Mouse (Mus musculus) midbrain, embryonic 15.5 days (tissue): ENCODE results near the gene Klk9. TPM values are rescaled to one million over a fixed set of nuclear protein-coding genes. Genes with fewer than 3 reads are reported as not detected.

Experiments used
- ATAC-seq: fragments of 200-750 bp; cut with Nextera tagmentation; replicated peaks from 2 replicates; pipeline ENCODE4 v1.8.0; 2017; ENCODE audit warnings: moderate TSS enrichment
- H3K27ac ChIP-seq: fragments of 300-500 bp; sonication (generic); 2 replicates; pipeline ENCODE4 v1.5.1; 2015; ENCODE audit warnings: mild to moderate bottlenecking, inconsistent platforms
- H3K27me3 ChIP-seq: fragments of 300-500 bp; sonication (generic); replicated peaks from 2 replicates; pipeline ENCODE4 v1.6.1; 2015; ENCODE audit warnings: inconsistent platforms
- H3K36me3 ChIP-seq: fragments of 300-500 bp; sonication (generic); replicated peaks from 2 replicates; pipeline ENCODE4 v1.6.1; 2015; ENCODE audit warnings: inconsistent platforms
- H3K4me1 ChIP-seq: fragments of 300-500 bp; sonication (generic); 2 replicates; pipeline ENCODE4 v1.6.1; 2015; ENCODE audit warnings: inconsistent platforms
- H3K4me2 ChIP-seq: fragments of 300-500 bp; sonication (generic); 2 replicates; pipeline ENCODE4 v1.6.1; 2015; ENCODE audit warnings: inconsistent platforms, mild to moderate bottlenecking, moderate library complexity
- H3K4me3 ChIP-seq: fragments of 300-500 bp; sonication (generic); 2 replicates; pipeline ENCODE4 v1.5.1; 2015; ENCODE audit warnings: mild to moderate bottlenecking, inconsistent platforms
- H3K9ac ChIP-seq: fragments of 300-500 bp; sonication (generic); 2 replicates; pipeline ENCODE4 v1.6.1; 2015; ENCODE audit warnings: mild to moderate bottlenecking, inconsistent platforms
- H3K9me3 ChIP-seq: fragments of 300-500 bp; sonication (generic); 2 replicates; pipeline ENCODE4 v1.6.1; 2016; ENCODE audit warnings: inconsistent platforms
- WGBS: fragments of 180-500 bp; shearing (Covaris S2); methylation state at CpG from one replicate; pipeline ENCODE4 v1.1.7; 2015; ENCODE audit warnings: mixed read lengths; 5-methylcytosine and 5-hydroxymethylcytosine counted together
- polyA plus RNA-seq: library from polyadenylated mRNA; unstranded; fragments of >200 nt; fragmentation: Nextera tagmentation; extraction: Ambion mirVana; gene quantifications from 2 replicates; pipeline ENCODE4 v1.2.1, GENCODE M21; 2015

Klk9 gene
- 0.12 and 0.27 TPM in 2 replicates for polyA plus RNA-seq

GRCm38 (mm10) chr7:43791591-43791990 is at the start of gene Klk9:
Gene Klk9, plus strand, starts transcription at chr7:43791891.
- Histone ChIP-seq H3K36me3 (no peaks in the 10 kb centered on the region), H3K9ac (no peak within 1 kb of the TSS), H3K4me3 (no peak within 1 kb of the TSS), H3K9me3 (no peaks in the 10 kb centered on the region), H3K27me3 (peaks cover 13% of the 10 kb centered on the region), H3K4me2 (no peak within 1 kb of the TSS), H3K27ac (no peak within 1 kb of the TSS), H3K4me1 (peaks cover 10% of the 10 kb centered on the region)
- no peak for ATAC-seq
- WGBS: 78% methylated on average over 7 of the region's 7 CpGs

GRCm38 (mm10) chr7:43747788-43748187 is 43.9 kb upstream of the Klk9 start:
- Histone ChIP-seq H3K27ac (no peak overlapping the region), H3K4me1 (no peaks in the 10 kb centered on the region), H3K9ac (no peak overlapping the region), H3K27me3 (no peaks in the 10 kb centered on the region), H3K36me3 (no peaks in the 10 kb centered on the region), H3K4me2 (no peak overlapping the region), H3K4me3 (no peak overlapping the region), H3K9me3 (no peaks in the 10 kb centered on the region)
- WGBS: 61% methylated on average over 1 of the region's 1 CpGs
- ATAC-seq: no peak

GRCm38 (mm10) chr7:43752806-43753205 is 38.9 kb upstream of the Klk9 start:
- no peaks in the 10 kb centered on the region for H3K36me3 ChIP-seq
- no peak overlapping the region for H3K27ac ChIP-seq
- WGBS: 68% methylated on average over 2 of the region's 2 CpGs
- H3K27me3 ChIP-seq: no peaks in the 10 kb centered on the region
- H3K4me2 ChIP-seq: no peak overlapping the region
- H3K4me1 ChIP-seq: no peaks in the 10 kb centered on the region
- no peak overlapping the region for H3K4me3 ChIP-seq
- ATAC-seq: no peak
- no peak overlapping the region for H3K9ac ChIP-seq
- H3K9me3 ChIP-seq: no peaks in the 10 kb centered on the region

- Histone ChIP-seq H3K9me3 (no peaks in the 10 kb centered on the region), H3K27ac (no peak overlapping the region), H3K27me3 (no peaks in the 10 kb centered on the region), H3K4me3 (no peak overlapping the region), H3K9ac (no peak overlapping the region), H3K36me3 (no peaks in the 10 kb centered on the region), H3K4me2 (no peak overlapping the region), H3K4me1 (no peaks in the 10 kb centered on the region; the same call in 1 of the 2 replicates)
- ATAC-seq: peak; percentile 66
- WGBS: 22% methylated on average over 8 of the region's 8 CpGs
Measured at GRCm38 (mm10) chr7:43766484-43766883, 25.2 kb upstream of the Klk9 start.

GRCm38 (mm10) chr7:43768597-43768996 is 23.1 kb upstream of the Klk9 start, which contains the start of gene Klk12:
Gene Klk12, plus strand, starts transcription at chr7:43768897.
- H3K4me3 ChIP-seq: no peak within 1 kb of the TSS
- no peaks in the 10 kb centered on the region for H3K9me3 ChIP-seq
- H3K9ac ChIP-seq: no peak within 1 kb of the TSS
- no peak within 1 kb of the TSS for H3K27ac ChIP-seq
- no peaks in the 10 kb centered on the region for H3K36me3 ChIP-seq
- H3K4me2 ChIP-seq: no peak within 1 kb of the TSS
- 74% methylated on average over 4 of the region's 4 CpGs for WGBS
- no peaks in the 10 kb centered on the region; the same call in 1 of the 2 replicates for H3K4me1 ChIP-seq
- no peaks in the 10 kb centered on the region for H3K27me3 ChIP-seq
- ATAC-seq: no peak

- no peak for ATAC-seq
- H3K9ac ChIP-seq: no peak overlapping the region
- no peaks in the 10 kb centered on the region; the same call in 1 of the 2 replicates for H3K4me1 ChIP-seq
- no peak overlapping the region for H3K27ac ChIP-seq
- H3K9me3 ChIP-seq: no peaks in the 10 kb centered on the region
- no peaks in the 10 kb centered on the region for H3K27me3 ChIP-seq
- no peaks in the 10 kb centered on the region for H3K36me3 ChIP-seq
- WGBS: 93% methylated on average over 8 of the region's 8 CpGs
- no peak overlapping the region for H3K4me2 ChIP-seq
- H3K4me3 ChIP-seq: no peak overlapping the region
Measured at GRCm38 (mm10) chr7:43769636-43770035, 22.1 kb upstream of the Klk9 start.

- Histone ChIP-seq H3K27me3 (no peaks in the 10 kb centered on the region), H3K4me1 (no peaks in the 10 kb centered on the region; the same call in 1 of the 2 replicates), H3K9ac (no peak overlapping the region), H3K27ac (no peak overlapping the region), H3K9me3 (no peaks in the 10 kb centered on the region), H3K36me3 (no peaks in the 10 kb centered on the region), H3K4me2 (no peak overlapping the region), H3K4me3 (no peak overlapping the region)
- WGBS: 96% methylated on average over 10 of the region's 10 CpGs
- ATAC-seq: no peak
Measured at GRCm38 (mm10) chr7:43770701-43771100, 21.0 kb upstream of the Klk9 start.

- Histone ChIP-seq H3K27me3 (no peaks in the 10 kb centered on the region), H3K27ac (no peak overlapping the region), H3K4me3 (no peak overlapping the region), H3K9me3 (no peaks in the 10 kb centered on the region), H3K4me2 (no peak overlapping the region), H3K9ac (no peak overlapping the region), H3K4me1 (no peaks in the 10 kb centered on the region), H3K36me3 (no peaks in the 10 kb centered on the region)
- no peak for ATAC-seq
- WGBS: 91% methylated on average over 6 of the region's 6 CpGs
Measured at GRCm38 (mm10) chr7:43771916-43772315, 19.8 kb upstream of the Klk9 start.

GRCm38 (mm10) chr7:43772901-43773300 is 18.8 kb upstream of the Klk9 start:
- H3K27ac ChIP-seq: no peak overlapping the region
- no peaks in the 10 kb centered on the region for H3K4me1 ChIP-seq
- no peak overlapping the region for H3K4me2 ChIP-seq
- no peak overlapping the region for H3K9ac ChIP-seq
- no peak for ATAC-seq
- no peaks in the 10 kb centered on the region for H3K36me3 ChIP-seq
- no peaks in the 10 kb centered on the region for H3K27me3 ChIP-seq
- H3K4me3 ChIP-seq: no peak overlapping the region
- 78% methylated on average over 3 of the region's 3 CpGs for WGBS
- no peaks in the 10 kb centered on the region for H3K9me3 ChIP-seq

- ATAC-seq: no peak
- no peak within 1 kb of the TSS for H3K4me2 ChIP-seq
- no peaks in the 10 kb centered on the region for H3K4me1 ChIP-seq
- no peak within 1 kb of the TSS for H3K4me3 ChIP-seq
- no peak within 1 kb of the TSS for H3K27ac ChIP-seq
- no peak within 1 kb of the TSS for H3K9ac ChIP-seq
- 86% methylated on average over 5 of the region's 5 CpGs for WGBS
- no peaks in the 10 kb centered on the region for H3K36me3 ChIP-seq
- no peaks in the 10 kb centered on the region for H3K27me3 ChIP-seq
- H3K9me3 ChIP-seq: no peaks in the 10 kb centered on the region
Measured at GRCm38 (mm10) chr7:43774364-43774763, 17.3 kb upstream of the Klk9 start, which contains the start of gene Klk11. Gene Klk11, plus strand, starts transcription at chr7:43774604.

GRCm38 (mm10) chr7:43774802-43775201 is 16.9 kb upstream of the Klk9 start:
- H3K27ac ChIP-seq: no peak overlapping the region
- H3K9me3 ChIP-seq: no peaks in the 10 kb centered on the region
- no peaks in the 10 kb centered on the region for H3K4me1 ChIP-seq
- H3K36me3 ChIP-seq: no peaks in the 10 kb centered on the region
- H3K4me2 ChIP-seq: no peak overlapping the region
- 40% methylated on average over 6 of the region's 6 CpGs for WGBS
- ATAC-seq: no peak; the same call in 1 of the 2 replicates
- no peaks in the 10 kb centered on the region for H3K27me3 ChIP-seq
- no peak overlapping the region for H3K9ac ChIP-seq
- H3K4me3 ChIP-seq: no peak overlapping the region

- Histone ChIP-seq H3K9me3 (no peaks in the 10 kb centered on the region), H3K27ac (no peak overlapping the region), H3K4me3 (no peak overlapping the region), H3K4me1 (no peaks in the 10 kb centered on the region), H3K36me3 (no peaks in the 10 kb centered on the region), H3K27me3 (no peaks in the 10 kb centered on the region), H3K9ac (no peak overlapping the region), H3K4me2 (no peak overlapping the region)
- no peak for ATAC-seq
- WGBS: 48% methylated on average over 7 of the region's 7 CpGs
Measured at GRCm38 (mm10) chr7:43775311-43776057, 16.2 kb upstream of the Klk9 start.

- Histone ChIP-seq H3K27ac (no peak overlapping the region), H3K4me1 (no peaks in the 10 kb centered on the region), H3K27me3 (no peaks in the 10 kb centered on the region), H3K9me3 (no peaks in the 10 kb centered on the region), H3K36me3 (no peaks in the 10 kb centered on the region), H3K4me3 (no peak overlapping the region), H3K9ac (no peak overlapping the region), H3K4me2 (no peak overlapping the region)
- ATAC-seq: no peak
- WGBS: 88% methylated on average over 5 of the region's 5 CpGs
Measured at GRCm38 (mm10) chr7:43776506-43776905, 15.2 kb upstream of the Klk9 start.
